Mouse (Mus musculus): ENCODE measurements around the gene Reep6. TPM values are rescaled to one million over a fixed set of nuclear protein-coding genes. Genes with fewer than 3 reads are reported as not detected.
A peak's percentile ranks its signal among the peaks of the same experiment; 100 is the strongest.

The Reep6 gene
- polyA plus RNA-seq, 1 experiment from 2014 or later: 5.5 TPM

DNA sequence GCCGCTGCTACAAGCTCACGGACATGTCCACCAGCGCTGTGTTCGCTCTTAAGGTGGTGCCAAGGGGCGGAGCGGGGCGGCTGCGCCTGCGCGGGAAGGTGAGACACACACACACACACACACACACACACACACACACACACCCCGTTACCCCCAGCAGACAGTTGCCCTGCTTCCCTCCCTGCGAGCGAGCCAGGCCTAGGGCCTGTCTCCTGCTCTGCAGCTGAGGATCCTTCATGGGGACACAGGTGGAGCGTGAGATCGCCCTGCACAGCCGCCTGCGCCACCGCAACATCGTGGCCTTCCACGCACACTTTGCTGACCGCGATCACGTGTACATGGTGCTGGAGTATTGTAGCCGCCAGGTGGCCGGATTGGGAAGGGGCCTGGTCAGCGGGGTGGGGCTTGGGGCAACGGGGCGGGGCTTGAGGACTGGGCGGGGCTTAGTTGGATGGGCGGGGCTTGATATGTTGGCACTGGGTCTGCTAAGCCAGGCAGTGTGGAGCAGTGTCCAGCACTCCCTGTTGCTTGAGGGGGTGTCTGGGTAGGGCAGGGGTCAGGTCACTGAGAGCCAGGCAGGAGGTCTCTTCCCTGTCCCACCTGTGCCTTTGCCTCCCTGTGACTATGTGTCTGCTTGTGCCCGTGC, 28.4 kb downstream of the Reep6 start:
- Histone ChIP-seq H3K9ac (ENCODE audit: low read length) (no peak overlapping the region), H3K4me3 (ENCODE audit: low read depth, low read length) (no peak overlapping the region), H3K27ac (ENCODE audit: low read depth, low read length) (no peak overlapping the region), H3K4me2 (ENCODE audit: low read depth) (0 out of 2 replicates have a peak overlapping the region, but pooled peaks have one; percentile 4), H3K4me1 (ENCODE audit: control insufficient read depth, insufficient read depth, low read length) (0 out of 2 replicates have a peak, but pooled peaks cover 3% of the 10 kb centered on the region), H3K9me3 (ENCODE audit: control insufficient read depth, low read length) (no peaks in the 10 kb centered on the region), H3K36me3 (ENCODE audit: control insufficient read depth, insufficient read depth, low read length) (no peaks in the 10 kb centered on the region), H3K27me3 (ENCODE audit: control insufficient read depth, insufficient read depth, low read length) (peaks cover 59% of the 10 kb centered on the region)
- 9% methylated on average over 31 of the region's 31 CpGs for WGBS
- ATAC-seq (ENCODE audit: insufficient read depth, low FRiP score, low TSS enrichment): no peak
- DNase-seq (ENCODE audit: low spot score): no peak

DNA sequence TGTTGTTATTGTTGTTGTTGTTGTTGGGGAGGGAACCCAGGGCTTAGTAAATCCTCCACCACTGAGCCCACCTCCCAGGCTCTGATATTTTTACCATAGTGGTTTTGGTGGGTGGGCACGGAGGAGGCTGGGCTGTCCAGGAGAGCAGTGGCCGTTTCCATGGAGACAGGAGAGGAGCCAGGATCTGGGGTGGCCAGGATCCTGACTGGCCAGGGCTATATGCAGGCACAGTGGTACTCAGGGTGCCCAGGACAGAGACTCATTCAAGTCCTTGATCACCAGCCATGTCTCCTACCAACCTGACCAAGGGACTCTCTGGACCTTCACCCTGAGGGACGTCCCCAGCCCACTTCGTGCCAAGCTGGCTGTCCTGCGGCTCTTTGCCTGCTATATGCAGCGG, 34.0 kb downstream of the Reep6 start:
- 48% methylated on average over 6 of the region's 6 CpGs for WGBS
- peaks cover 8% of the 10 kb centered on the region for H3K27me3 ChIP-seq (ENCODE audit: control insufficient read depth, insufficient read depth, low read length)
- no peak for ATAC-seq (ENCODE audit: insufficient read depth, low FRiP score, low TSS enrichment)
- DNase-seq (ENCODE audit: low spot score): no peak
- no peak overlapping the region for H3K27ac ChIP-seq (ENCODE audit: low read depth, low read length)
- H3K4me1 ChIP-seq (ENCODE audit: control insufficient read depth, insufficient read depth, low read length): no peaks in the 10 kb centered on the region
- no peak overlapping the region for H3K4me3 ChIP-seq (ENCODE audit: low read depth, low read length)
- H3K4me2 ChIP-seq (ENCODE audit: low read depth): no peak overlapping the region
- no peaks in the 10 kb centered on the region for H3K9me3 ChIP-seq (ENCODE audit: control insufficient read depth, low read length)
- H3K9ac ChIP-seq (ENCODE audit: low read length): no peak overlapping the region; the same call in 1 of the 2 replicates
- H3K36me3 ChIP-seq (ENCODE audit: control insufficient read depth, insufficient read depth, low read length): no peaks in the 10 kb centered on the region

DNA sequence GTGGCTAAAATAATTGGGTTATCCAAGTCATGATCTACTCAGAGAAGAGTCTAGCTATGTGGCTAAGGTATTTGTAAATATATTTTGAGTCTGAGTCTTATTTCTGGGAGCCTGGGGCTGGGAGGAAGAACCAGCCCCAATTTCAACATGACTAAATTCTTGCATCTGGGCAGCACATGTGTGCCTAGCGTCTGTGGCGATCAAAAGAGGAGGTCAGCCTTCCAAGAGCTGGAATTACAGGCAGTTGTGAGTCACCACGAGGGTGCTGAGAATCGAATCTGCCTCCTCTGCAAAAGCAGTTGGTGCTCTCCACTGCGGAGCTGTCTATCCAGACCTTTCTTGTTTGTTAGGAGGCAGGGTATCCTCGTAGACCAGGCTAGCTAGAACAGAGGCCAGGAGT, 36.0 kb downstream of the Reep6 start:
- H3K4me3 ChIP-seq (ENCODE audit: low read depth, low read length): no peak overlapping the region
- H3K4me1 ChIP-seq (ENCODE audit: control insufficient read depth, insufficient read depth, low read length): no peaks in the 10 kb centered on the region
- H3K9ac ChIP-seq (ENCODE audit: low read length): no peak overlapping the region
- H3K27me3 ChIP-seq (ENCODE audit: control insufficient read depth, insufficient read depth, low read length): no peaks in the 10 kb centered on the region
- WGBS: 70% methylated on average over 6 of the region's 6 CpGs
- no peak overlapping the region for H3K27ac ChIP-seq (ENCODE audit: low read depth, low read length)
- H3K36me3 ChIP-seq (ENCODE audit: control insufficient read depth, insufficient read depth, low read length): no peaks in the 10 kb centered on the region
- DNase-seq (ENCODE audit: low spot score): no peak
- no peak for ATAC-seq (ENCODE audit: insufficient read depth, low FRiP score, low TSS enrichment)
- H3K4me2 ChIP-seq (ENCODE audit: low read depth): no peak overlapping the region
- no peaks in the 10 kb centered on the region for H3K9me3 ChIP-seq (ENCODE audit: control insufficient read depth, low read length)

DNA sequence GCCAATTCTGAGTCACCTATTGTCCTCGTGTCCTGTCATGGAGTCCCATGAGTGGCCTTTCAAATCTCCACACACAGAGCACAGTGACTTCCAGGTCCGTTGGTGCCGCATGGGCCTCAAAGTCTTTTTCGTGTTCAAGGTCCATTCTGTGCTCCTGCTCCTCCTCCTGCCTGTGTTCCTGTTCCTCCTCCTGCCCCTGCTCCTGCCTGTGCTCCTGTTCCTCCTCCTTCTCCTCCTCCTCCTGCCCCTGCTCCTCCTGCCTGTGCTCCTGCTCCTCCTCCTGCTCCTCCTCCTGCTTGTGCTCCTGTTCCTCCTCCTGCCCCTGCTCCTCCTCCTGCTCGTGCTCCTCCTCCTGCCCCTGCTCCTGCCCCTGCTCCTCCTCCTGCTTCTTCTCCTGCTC, 38.2 kb downstream of the Reep6 start:
- no peak for ATAC-seq (ENCODE audit: insufficient read depth, low FRiP score, low TSS enrichment)
- DNase-seq (ENCODE audit: low spot score): no peak

DNA sequence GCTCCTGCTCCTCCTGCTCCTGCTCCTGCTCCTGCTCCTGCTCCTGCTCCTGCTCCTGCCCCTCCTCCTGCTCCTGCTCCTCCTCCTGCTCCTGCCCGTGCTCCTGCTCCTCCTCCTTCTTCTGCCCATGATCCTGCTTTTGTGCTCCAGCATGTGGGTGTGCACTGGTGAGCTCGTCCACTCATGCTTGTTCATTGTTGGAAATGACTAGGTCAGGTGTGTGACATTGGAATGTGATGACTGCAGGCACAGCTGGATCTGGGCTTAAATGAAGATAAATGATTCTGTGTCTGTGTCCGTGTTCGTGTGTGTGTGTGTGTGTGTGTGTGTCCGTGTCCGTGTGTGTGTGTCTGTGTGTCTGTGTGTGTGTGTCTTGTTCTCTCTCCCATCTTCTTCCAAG, 38.6 kb downstream of the Reep6 start:
- 86% methylated on average over 6 of the region's 6 CpGs for WGBS
- Histone ChIP-seq H3K4me1 (ENCODE audit: control insufficient read depth, insufficient read depth, low read length) (no peaks in the 10 kb centered on the region), H3K9me3 (ENCODE audit: control insufficient read depth, low read length) (no peaks in the 10 kb centered on the region), H3K9ac (ENCODE audit: low read length) (no peak overlapping the region), H3K27ac (ENCODE audit: low read depth, low read length) (no peak overlapping the region), H3K4me2 (ENCODE audit: low read depth) (no peak overlapping the region), H3K27me3 (ENCODE audit: control insufficient read depth, insufficient read depth, low read length) (no peaks in the 10 kb centered on the region), H3K36me3 (ENCODE audit: control insufficient read depth, insufficient read depth, low read length) (no peaks in the 10 kb centered on the region), H3K4me3 (ENCODE audit: low read depth, low read length) (no peak overlapping the region)
- ATAC-seq (ENCODE audit: insufficient read depth, low FRiP score, low TSS enrichment) (no peak), DNase-seq (ENCODE audit: low spot score) (no peak)

More for the DNA sequence above, 38.2 kb downstream of the Reep6 start:
- H3K27ac ChIP-seq (ENCODE audit: low read depth, low read length): no peak overlapping the region
- H3K4me3 ChIP-seq (ENCODE audit: low read depth, low read length): no peak overlapping the region
- H3K9me3 ChIP-seq (ENCODE audit: control insufficient read depth, low read length): no peaks in the 10 kb centered on the region
- no peak overlapping the region for H3K9ac ChIP-seq (ENCODE audit: low read length)
- no peaks in the 10 kb centered on the region for H3K4me1 ChIP-seq (ENCODE audit: control insufficient read depth, insufficient read depth, low read length)
- no peak overlapping the region for H3K4me2 ChIP-seq (ENCODE audit: low read depth)
- no peaks in the 10 kb centered on the region for H3K27me3 ChIP-seq (ENCODE audit: control insufficient read depth, insufficient read depth, low read length)
- H3K36me3 ChIP-seq (ENCODE audit: control insufficient read depth, insufficient read depth, low read length): no peaks in the 10 kb centered on the region
- 71% methylated on average over 5 of the region's 5 CpGs for WGBS

DNA sequence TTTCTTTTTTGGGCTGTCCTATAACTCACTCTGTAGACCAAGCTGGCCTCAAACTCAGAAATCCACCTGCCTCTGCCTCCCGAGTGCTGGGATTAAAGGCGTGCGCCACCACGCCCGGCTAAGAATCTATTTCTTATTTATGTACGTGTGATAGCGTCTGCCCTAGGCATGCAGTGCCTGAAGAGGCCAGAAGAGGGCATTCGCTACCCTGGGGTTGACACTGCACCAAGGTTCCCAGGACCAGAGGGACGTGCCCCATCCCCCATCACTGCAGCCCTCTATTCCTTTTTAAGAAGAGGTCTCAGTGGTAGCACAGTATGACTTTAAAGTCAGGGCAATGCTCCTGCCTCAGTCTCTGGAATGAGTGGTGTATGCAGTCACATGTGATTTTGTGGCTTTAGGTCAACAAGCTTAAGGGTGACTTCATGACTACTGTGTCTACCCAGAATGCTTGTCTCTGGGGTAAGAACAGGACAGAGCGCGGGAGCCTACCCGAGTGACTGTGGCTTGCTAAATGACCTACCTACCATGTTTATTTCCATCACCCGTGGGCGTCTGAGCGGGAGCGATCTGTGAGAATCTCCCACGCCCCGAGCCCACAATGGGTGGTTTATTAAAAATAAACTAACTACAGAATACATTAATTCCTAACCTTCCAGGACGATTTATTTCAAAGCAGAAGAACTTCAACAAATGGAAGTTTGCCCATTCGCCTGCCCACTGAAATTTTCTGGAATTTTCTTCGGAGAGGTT, 40.4 kb downstream of the Reep6 start:
- H3K27me3 ChIP-seq (ENCODE audit: control insufficient read depth, insufficient read depth, low read length): no peaks in the 10 kb centered on the region
- H3K4me1 ChIP-seq (ENCODE audit: control insufficient read depth, insufficient read depth, low read length): no peaks in the 10 kb centered on the region
- no peak overlapping the region for H3K27ac ChIP-seq (ENCODE audit: low read depth, low read length)
- no peak overlapping the region for H3K4me3 ChIP-seq (ENCODE audit: low read depth, low read length)
- ATAC-seq (ENCODE audit: insufficient read depth, low FRiP score, low TSS enrichment) (no peak), DNase-seq (ENCODE audit: low spot score) (no peak)
- H3K9ac ChIP-seq (ENCODE audit: low read length): no peak overlapping the region
- H3K9me3 ChIP-seq (ENCODE audit: control insufficient read depth, low read length): no peaks in the 10 kb centered on the region
- 84% methylated on average over 21 of the region's 21 CpGs for WGBS
- H3K4me2 ChIP-seq (ENCODE audit: low read depth): no peak overlapping the region
- no peaks in the 10 kb centered on the region for H3K36me3 ChIP-seq (ENCODE audit: control insufficient read depth, insufficient read depth, low read length)

DNA sequence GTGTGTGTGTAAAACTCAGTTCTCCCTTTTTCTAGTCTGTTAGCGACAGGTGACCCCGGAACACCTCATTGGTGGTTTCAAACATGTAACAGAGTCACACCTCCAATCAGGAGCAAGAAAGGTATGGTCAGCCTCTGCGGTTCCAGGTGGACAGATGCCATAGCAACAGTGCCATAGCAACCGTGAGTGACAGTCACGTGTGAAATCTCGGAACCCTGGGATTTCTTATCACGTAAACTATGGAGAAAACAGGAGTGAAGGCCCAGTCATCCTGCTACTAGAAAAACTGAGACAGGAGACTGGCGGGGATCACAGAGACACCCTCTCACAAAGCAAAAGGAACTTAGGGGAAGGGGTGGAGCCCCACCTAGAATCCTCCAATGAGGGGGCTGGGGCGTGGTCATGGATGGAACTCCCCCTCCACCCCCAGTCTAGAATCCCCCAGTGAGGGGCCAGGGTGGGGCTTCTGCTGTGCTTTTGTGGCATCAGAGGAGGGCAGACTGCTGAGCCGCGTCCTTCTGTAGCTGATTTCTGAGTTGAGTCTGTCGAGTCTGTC, 41.7 kb downstream of the Reep6 start:
- Histone ChIP-seq H3K27ac (ENCODE audit: low read depth, low read length) (no peak overlapping the region), H3K4me1 (ENCODE audit: control insufficient read depth, insufficient read depth, low read length) (no peaks in the 10 kb centered on the region), H3K9me3 (ENCODE audit: control insufficient read depth, low read length) (no peaks in the 10 kb centered on the region), H3K36me3 (ENCODE audit: control insufficient read depth, insufficient read depth, low read length) (no peaks in the 10 kb centered on the region), H3K9ac (ENCODE audit: low read length) (no peak overlapping the region), H3K27me3 (ENCODE audit: control insufficient read depth, insufficient read depth, low read length) (no peaks in the 10 kb centered on the region), H3K4me3 (ENCODE audit: low read depth, low read length) (no peak overlapping the region), H3K4me2 (ENCODE audit: low read depth) (peak overlapping the region; percentile 17; the same call in 1 of the 2 replicates)
- 4% methylated on average over 12 of the region's 12 CpGs for WGBS
- ATAC-seq (ENCODE audit: insufficient read depth, low FRiP score, low TSS enrichment) (peak; percentile 71; the same call in 1 of the 2 replicates), DNase-seq (ENCODE audit: low spot score) (peak; percentile 72)

DNA sequence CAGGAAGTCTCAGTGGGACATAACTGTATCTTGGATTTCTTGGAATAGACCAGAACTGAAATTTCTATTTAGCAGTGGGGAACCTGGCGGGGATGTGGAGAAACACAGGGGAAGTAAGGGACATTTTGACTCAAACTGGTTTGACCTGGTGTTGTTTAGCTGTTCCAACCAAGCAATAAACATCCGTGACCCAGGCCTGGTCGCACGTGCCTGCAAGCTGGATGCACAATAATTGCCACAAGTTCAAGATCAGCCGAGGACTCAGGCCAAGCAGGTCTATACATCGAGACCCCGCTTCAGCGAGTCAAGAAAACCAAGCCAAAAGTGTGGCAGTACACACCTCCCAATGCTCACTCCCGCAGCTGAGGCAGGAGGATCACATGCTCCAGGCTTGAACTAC, 42.2 kb downstream of the Reep6 start:
- Histone ChIP-seq H3K4me1 (ENCODE audit: control insufficient read depth, insufficient read depth, low read length) (no peaks in the 10 kb centered on the region), H3K27me3 (ENCODE audit: control insufficient read depth, insufficient read depth, low read length) (no peaks in the 10 kb centered on the region), H3K9me3 (ENCODE audit: control insufficient read depth, low read length) (no peaks in the 10 kb centered on the region), H3K27ac (ENCODE audit: low read depth, low read length) (no peak overlapping the region), H3K4me3 (ENCODE audit: low read depth, low read length) (no peak overlapping the region), H3K36me3 (ENCODE audit: control insufficient read depth, insufficient read depth, low read length) (no peaks in the 10 kb centered on the region), H3K9ac (ENCODE audit: low read length) (no peak overlapping the region), H3K4me2 (ENCODE audit: low read depth) (no peak overlapping the region)
- DNase-seq (ENCODE audit: low spot score) (no peak), ATAC-seq (ENCODE audit: insufficient read depth, low FRiP score, low TSS enrichment) (no peak)
- WGBS: 60% methylated on average over 9 of the region's 9 CpGs

DNA sequence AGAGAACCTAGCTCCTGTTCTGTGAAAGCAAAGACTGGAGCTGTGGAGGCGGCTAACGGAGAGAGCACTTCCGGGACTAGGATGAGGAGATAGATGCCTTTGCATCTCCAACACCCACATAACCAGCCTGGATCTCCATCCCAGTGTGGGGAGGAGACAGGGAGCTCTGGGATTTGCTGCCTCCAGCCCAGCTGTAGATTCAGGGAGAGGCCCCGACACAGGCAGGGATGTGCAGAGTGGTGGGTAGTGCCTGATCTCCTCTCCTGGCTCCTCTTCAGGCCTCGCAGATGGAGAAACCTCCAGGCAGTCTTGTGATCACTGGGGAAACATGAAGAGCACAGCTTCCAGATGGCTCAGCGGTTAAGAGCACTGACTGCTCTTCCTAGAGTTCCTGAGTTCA, 43.0 kb downstream of the Reep6 start:
- no peaks in the 10 kb centered on the region for H3K36me3 ChIP-seq (ENCODE audit: control insufficient read depth, insufficient read depth, low read length)
- no peak overlapping the region for H3K27ac ChIP-seq (ENCODE audit: low read depth, low read length)
- 82% methylated on average over 6 of the region's 6 CpGs for WGBS
- no peak overlapping the region for H3K9ac ChIP-seq (ENCODE audit: low read length)
- H3K9me3 ChIP-seq (ENCODE audit: control insufficient read depth, low read length): no peaks in the 10 kb centered on the region
- H3K4me1 ChIP-seq (ENCODE audit: control insufficient read depth, insufficient read depth, low read length): no peaks in the 10 kb centered on the region
- DNase-seq (ENCODE audit: low spot score) (no peak), ATAC-seq (ENCODE audit: insufficient read depth, low FRiP score, low TSS enrichment) (no peak)
- no peak overlapping the region for H3K4me2 ChIP-seq (ENCODE audit: low read depth)
- H3K4me3 ChIP-seq (ENCODE audit: low read depth, low read length): no peak overlapping the region
- no peaks in the 10 kb centered on the region for H3K27me3 ChIP-seq (ENCODE audit: control insufficient read depth, insufficient read depth, low read length)
